Mouse (Mus musculus): ENCODE measurements at regions not wholly inside any gene's neighbourhood (a gene's known extent, or its start where the extent isn't known, plus 50 kb on each side); places are given as distances from the start of the nearest gene placed in this dataset.

DNA sequence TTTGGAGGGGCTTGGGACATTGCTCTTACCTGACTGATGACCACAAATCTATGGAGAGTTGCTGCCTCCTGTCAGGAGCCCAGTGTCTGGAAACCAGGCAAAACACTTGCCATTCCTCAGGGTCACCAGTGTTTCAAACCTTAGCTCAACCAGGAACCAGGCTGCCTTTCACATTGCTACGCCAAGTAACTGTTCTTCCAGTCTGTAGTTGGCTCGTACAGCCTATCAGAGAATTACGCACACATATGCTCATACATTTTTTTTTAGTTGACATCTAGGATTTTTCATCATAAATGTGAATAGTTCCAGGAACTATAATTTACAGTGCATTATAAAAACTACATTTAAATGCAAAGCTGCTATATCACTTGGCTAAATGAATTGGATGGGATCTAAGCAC lies 818.9 kb upstream of the Tenm4 start:
- H3K4me3 ChIP-seq = no peak overlapping the region
- no peak for DNase-seq (ENCODE audit: low spot score)
- peaks cover 15% of the 10 kb centered on the region; the same call in 1 of the 2 replicates for H3K4me1 ChIP-seq
- WGBS = 87% methylated on average over 3 of the region's 3 CpGs
- H3K27me3 ChIP-seq (replicated peaks; ENCODE audit: low read depth, poor library complexity, severe bottlenecking) = no peaks in the 10 kb centered on the region
- H3K27ac ChIP-seq (replicated peaks) = no peak overlapping the region
- no peaks in the 10 kb centered on the region for H3K9me3 ChIP-seq
- no peaks in the 10 kb centered on the region for H3K36me3 ChIP-seq (replicated peaks)

DNA sequence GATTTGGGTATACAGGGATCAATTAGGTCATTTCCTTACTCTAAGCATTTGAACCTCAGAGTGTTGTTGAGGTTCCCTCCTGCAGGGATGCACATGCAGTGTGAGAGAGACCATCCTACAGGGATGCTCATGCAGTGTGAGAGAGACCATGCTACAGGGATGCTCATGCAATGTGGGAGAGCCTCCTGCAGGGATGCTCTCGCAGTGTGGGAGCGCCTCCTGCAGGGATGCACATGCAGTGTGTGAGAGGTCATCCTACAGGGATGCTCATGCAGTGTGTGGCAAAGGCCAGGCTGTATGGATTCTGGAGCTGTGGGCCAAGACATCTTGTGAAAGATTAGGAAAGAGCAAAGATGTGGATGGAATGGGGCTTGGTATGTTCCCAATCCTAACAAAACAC lies 816.1 kb upstream of the Tenm4 start:
- peak; percentile 12 for DNase-seq (ENCODE audit: low spot score)
- H3K27me3 ChIP-seq (replicated peaks; ENCODE audit: low read depth, poor library complexity, severe bottlenecking) = no peaks in the 10 kb centered on the region
- no peak overlapping the region for H3K4me3 ChIP-seq
- H3K9me3 ChIP-seq = no peaks in the 10 kb centered on the region
- H3K27ac ChIP-seq (replicated peaks) = no peak overlapping the region
- no peaks in the 10 kb centered on the region for H3K36me3 ChIP-seq (replicated peaks)
- 68% methylated on average over 2 of the region's 2 CpGs for WGBS
- 0 out of 2 replicates have a peak, but pooled peaks cover 12% of the 10 kb centered on the region for H3K4me1 ChIP-seq

DNA sequence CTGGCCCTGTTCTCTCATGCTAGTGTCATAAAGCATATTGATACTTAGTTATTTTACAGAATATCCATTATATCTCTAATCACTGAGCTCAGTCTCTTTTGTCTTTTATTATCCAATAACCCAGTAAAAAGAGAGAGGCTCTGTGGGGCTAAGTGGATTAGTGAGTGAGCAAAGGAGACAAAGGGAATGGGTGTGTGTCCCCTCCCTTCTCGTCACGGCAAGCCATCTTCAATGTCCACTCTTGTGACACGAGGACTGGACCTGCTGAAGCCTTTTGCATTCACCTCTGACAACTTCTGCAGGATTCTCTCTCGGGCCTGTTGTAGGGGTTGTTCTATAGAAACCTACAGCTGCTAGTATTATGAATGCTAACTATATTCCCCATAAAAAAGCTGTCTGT lies 812.3 kb upstream of the Tenm4 start:
- WGBS = 63% methylated on average over 4 of the region's 4 CpGs
- H3K27ac ChIP-seq (replicated peaks) = no peak overlapping the region

DNA sequence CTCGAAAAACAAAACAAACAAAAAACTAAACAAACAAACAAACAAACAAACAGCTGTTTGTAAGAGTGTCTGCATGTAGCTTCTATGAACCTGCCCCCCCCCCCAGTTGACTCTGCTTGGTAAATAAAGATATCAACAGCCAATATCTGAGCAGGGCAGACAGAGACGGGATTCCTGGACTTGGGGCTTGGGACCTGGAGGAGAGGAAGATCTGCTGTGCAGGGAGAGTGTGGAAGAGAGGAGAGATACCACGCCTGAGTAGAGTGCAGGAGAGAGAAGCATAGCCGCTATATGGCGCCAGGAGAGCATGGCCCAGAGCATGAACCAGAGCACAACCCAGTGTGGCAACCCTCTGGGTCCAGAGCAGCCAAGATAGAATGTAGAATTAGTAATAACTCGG lies 811.9 kb upstream of the Tenm4 start:
- WGBS = 87% methylated on average over 6 of the region's 6 CpGs
- Histone ChIP-seq H3K27me3 (replicated peaks; ENCODE audit: low read depth, poor library complexity, severe bottlenecking) (no peaks in the 10 kb centered on the region), H3K27ac (replicated peaks) (no peak overlapping the region)

More for the DNA sequence above, 812.3 kb upstream of the Tenm4 start:
- Histone ChIP-seq H3K9me3 (no peaks in the 10 kb centered on the region), H3K4me1 (no peaks in the 10 kb centered on the region), H3K36me3 (replicated peaks) (no peaks in the 10 kb centered on the region), H3K27me3 (replicated peaks; ENCODE audit: low read depth, poor library complexity, severe bottlenecking) (no peaks in the 10 kb centered on the region), H3K4me3 (no peak overlapping the region)
- DNase-seq (ENCODE audit: low spot score) = no peak

More for the DNA sequence above, 811.9 kb upstream of the Tenm4 start:
- Histone ChIP-seq H3K4me1 (no peaks in the 10 kb centered on the region), H3K36me3 (replicated peaks) (no peaks in the 10 kb centered on the region), H3K4me3 (no peak overlapping the region), H3K9me3 (no peaks in the 10 kb centered on the region)
- no peak for DNase-seq (ENCODE audit: low spot score)

Measured in embryonic facial prominence, embryonic 10.5 days (tissue).